Mouse (Mus musculus) embryo, embryonic 10.5 days (tissue): ENCODE measurements around the gene Lce1h.

Experiments
- DNase-seq: peaks from one replicate; pipeline ENCODE4 v3.0.0-alpha.2; 2015; ENCODE audit warnings: low spot score

The Lce1h gene

DNA sequence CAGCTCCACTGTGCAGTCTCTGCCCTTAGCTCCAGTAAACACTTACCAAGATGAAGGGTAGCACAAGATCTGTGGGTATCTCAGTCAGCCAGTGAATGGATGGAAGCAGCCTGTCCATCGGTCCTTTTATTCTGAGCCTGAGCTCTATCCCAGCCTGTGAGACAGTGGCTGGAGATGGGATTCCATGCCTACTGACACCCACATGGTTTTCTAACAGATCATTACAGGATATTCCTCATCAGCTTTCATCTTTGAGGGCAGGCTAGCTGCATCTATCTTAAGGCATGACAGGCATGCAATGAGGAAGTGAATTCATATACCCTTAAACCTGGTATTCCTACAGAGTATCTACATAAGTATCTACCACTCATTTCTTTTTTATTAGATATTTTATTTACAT, at the start of gene Lce1h:
Lce1h (minus strand) TSS at position 101 of the 400 bp plus-strand sequence.
- DNase-seq, result no peak

DNA sequence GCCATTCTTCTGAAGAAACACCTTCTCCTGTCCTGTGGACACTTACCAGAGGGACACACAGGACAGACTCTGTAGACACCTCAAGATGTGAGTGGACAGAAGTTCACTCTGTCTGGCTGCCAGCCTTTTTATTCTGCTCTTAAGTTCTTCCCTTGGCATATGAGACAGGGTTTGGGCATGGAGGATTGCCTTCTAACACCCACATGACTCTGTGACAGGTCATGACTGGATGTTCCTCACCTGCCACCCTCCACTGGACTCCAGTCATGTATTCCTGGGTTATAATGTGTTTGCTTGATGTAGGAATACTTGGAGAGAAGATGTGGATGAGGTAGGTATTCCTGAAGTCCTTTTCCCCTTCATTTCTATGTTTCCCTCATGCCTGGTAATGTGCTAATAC, 42.9 kb upstream of the Lce1h start, which contains the start of gene Lce1k:
Lce1k (minus strand) TSS at position 101 of the 400 bp plus-strand sequence.
- no peak for DNase-seq

DNA sequence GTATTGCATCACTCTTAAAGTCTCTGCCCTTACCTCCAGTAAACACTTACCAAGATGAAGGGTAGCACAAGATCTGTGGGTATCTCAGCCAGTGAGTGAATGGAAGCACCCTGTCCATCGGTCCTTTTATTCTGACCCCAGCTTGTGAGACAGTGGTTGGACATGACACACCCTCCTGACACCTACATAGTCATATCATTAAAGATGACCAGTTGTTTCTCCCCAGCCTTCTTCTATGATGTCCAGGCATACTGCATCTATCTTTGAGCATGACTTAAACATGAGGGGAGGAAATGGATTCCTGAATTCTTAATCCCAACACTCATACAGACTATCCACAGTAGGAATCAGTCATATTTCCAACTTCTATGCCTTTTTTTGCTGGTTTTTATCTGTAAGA, 25.5 kb upstream of the Lce1h start, which contains the start of gene Lce1j:
Lce1j (minus strand) TSS at position 101 of the 400 bp plus-strand sequence.
- DNase-seq, result no peak

DNA sequence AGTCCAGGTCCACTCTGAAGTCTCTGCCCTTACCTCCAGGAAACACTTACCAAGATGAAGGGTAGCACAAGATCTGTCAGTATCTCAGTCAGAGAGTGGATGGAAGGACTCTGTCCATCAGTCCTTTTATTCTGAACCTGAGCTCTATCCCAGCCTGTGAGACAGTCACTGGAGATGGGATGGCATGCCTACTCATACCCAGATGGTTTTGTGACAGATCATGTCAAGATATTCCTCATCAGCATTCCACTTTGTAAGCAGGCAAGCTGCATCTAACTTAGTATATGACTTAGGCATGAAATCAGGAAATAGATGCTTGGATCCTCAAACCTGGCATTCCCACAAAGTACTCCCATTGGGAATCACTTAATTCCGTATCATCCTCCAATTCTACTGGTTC, 13.9 kb upstream of the Lce1h start, which contains the start of gene Lce1i:
Lce1i (minus strand) TSS at position 101 of the 400 bp plus-strand sequence.
- DNase-seq, result no peak

DNA sequence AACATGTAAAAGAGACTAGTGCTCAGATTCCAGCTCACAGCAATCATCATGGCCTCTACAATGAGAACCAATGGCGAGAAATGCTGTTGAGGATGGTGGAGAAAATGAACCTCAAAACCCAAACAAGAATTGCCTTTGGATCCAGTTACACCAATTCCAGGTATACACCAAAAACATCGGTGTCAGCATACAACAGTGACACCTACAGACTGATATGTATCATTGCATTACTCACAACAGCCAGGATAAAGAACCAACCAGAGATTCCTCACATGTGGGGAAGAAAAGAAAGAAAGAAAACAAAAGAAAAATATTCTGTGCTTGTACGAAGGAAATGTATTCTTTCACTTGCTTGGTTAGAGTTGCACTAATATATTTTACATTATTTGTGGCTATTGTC, 6.7 kb upstream of the Lce1h start:
- peak; percentile 39 for DNase-seq

DNA sequence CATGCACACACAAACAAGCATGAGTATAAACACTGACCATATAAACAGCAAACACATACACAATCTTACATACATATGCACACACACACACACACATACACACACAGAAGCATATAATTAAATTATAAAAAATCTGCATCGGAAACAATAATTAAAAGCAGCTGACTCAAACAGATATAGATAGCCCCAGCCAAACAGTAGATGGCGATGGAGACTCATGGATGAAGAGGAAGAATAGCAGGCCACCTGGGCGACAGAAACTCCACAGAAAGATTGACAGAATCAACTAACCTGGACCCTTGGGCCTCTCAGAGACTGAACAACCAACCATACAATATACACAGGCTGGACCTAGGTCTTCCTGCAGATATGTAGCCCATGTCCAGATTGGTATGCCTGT, 11.7 kb downstream of the Lce1h start:
- DNase-seq, result peak; percentile 4

DNA sequence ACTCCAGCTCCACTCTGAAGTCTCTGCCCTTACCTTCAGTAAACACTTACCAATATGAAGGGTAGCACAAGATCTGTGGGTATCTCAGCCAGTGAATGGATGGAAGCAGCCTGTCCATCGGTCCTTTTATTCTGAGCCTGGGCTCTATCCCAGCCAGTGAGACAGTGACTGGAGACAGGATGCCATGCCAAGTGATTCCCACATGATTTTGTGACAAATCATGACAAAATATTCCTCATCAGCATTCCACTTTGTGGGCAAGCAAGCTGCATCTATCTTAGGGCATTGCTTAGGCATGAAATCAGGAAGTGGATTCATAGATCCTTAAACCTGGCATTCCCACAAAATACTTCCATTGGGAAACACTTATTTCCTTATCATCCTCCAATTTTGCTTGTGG, 12.6 kb downstream of the Lce1h start, which contains the start of gene Lce1g:
Lce1g (minus strand) TSS at position 101 of the 400 bp plus-strand sequence.
- no peak for DNase-seq

DNA sequence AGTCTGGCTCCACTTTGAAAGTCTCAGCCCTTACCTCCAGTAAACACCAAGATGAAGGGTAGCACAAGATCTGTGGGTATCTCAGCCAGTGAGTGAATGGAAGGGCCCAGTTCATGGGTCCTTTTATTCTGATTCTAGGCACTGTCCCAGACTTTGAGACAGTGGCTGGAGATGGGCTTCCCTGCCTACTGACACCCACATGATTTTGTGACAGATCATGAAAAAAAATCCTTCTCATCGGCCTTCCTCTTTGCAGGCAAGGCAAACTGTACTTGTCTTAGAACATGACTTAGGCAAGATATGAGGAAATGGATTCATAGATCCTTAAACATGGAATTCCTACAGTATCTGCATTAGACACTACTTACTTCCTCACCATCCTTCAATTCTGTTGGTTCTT, 25.9 kb downstream of the Lce1h start, which contains the start of gene Gm38119:
Gm38119 (minus strand) TSS at position 101 of the 400 bp plus-strand sequence.
- DNase-seq, result no peak

DNA sequence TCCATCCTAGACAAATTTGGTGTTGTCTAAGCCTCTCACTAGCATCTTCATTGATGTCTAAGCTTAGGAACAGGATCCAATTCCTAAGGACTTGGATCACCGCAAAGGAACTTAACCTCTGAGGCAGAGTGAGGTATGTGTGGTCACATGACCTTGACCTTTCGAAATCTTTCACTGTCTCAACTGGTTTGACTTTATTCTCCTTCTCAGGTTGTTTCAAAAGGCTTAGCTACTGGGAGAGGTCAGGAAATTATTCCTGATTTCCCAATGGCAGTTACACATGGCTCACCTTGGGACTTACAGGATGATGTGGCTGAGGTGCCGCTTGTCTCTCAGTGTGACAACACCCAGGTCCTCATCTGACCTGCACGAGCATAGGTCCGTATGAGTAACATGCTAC, 42.2 kb downstream of the Lce1h start:
- DNase-seq, result no peak

DNA sequence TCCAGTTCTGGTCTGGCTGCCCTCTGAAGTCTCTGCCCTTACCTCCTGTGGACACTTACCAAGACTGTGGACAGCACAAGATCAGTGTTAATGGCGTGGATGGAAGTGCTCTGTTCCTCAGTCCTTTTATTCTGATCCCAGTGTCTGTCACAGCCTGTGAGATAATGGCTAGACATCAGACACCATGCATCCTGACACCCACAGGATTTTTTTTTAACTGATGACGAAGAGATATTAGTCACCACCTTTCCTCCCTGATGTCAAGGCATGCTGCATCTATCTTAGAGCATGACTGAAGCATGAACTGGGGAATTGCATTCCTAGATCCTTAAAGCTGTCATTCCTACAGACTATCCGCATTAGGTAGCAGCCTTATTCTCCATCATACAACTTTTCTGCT, 44.6 kb downstream of the Lce1h start, which contains the start of gene Lce1f:
Lce1f (minus strand) TSS at position 101 of the 400 bp plus-strand sequence.
- no peak for DNase-seq

DNA sequence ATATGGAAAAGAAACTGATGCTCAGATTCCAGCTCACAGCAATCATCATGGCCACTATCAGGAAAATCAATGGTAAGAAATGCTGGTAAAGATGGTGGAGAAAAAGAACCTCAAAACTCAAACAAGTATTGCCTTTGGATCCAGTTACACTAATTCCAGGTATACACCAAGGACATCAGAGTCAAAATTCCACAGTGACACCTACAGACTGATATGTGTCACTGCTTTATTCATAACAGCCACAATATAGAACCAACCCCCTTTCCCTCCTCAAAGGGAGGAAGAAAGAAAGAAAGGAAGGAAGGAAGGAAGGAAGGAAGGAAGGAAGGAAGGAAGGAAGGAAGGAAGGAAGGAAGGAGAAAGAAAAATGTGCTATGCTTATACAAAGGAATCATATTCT, 49.7 kb downstream of the Lce1h start:
- DNase-seq, result peak; percentile 3
